Mouse (Mus musculus) intestine, postnatal 0 days (tissue): ENCODE measurements at regions not wholly inside any gene's neighbourhood (a gene's known extent, or its start where the extent isn't known, plus 50 kb on each side); places are given as distances from the start of the nearest gene placed in this dataset.

Source experiments
- ATAC-seq: fragments of 200-750 bp; cut with Nextera tagmentation; 2 replicates; pipeline ENCODE4 v1.8.0; 2017; ENCODE audit warnings: mild to moderate bottlenecking, moderate TSS enrichment, moderate library complexity
- H3K27ac ChIP-seq: fragments of 300-500 bp; sonication (generic); 2 replicates; pipeline ENCODE4 v1.5.1; 2014; ENCODE audit warnings: mild to moderate bottlenecking, low read depth, low read length, moderate library complexity
- H3K27me3 ChIP-seq: fragments of 300-500 bp; sonication (generic); replicated peaks from 2 replicates; pipeline ENCODE4 v1.6.1; 2014; ENCODE audit warnings: low read length, mixed read lengths; ENCODE audit not compliant: control insufficient read depth, insufficient read depth
- H3K36me3 ChIP-seq: fragments of 300-500 bp; sonication (generic); 2 replicates; pipeline ENCODE4 v1.6.1; 2014; ENCODE audit warnings: mild to moderate bottlenecking, moderate library complexity; ENCODE audit not compliant: control insufficient read depth, insufficient read depth
- H3K4me1 ChIP-seq: fragments of 300-500 bp; sonication (generic); replicated peaks from 2 replicates; pipeline ENCODE4 v1.6.1; 2014; ENCODE audit warnings: antibody characterized with exemption, low read length, mixed read lengths; ENCODE audit not compliant: control insufficient read depth, insufficient read depth
- H3K4me2 ChIP-seq: fragments of 300-500 bp; sonication (generic); replicated peaks from 2 replicates; pipeline ENCODE4 v1.6.1; 2014; ENCODE audit warnings: low read depth, mild to moderate bottlenecking, moderate library complexity
- H3K4me3 ChIP-seq: fragments of 300-500 bp; sonication (generic); 2 replicates; pipeline ENCODE4 v1.5.1; 2014; ENCODE audit warnings: low read depth, low read length
- H3K9ac ChIP-seq: fragments of 300-500 bp; sonication (generic); 2 replicates; pipeline ENCODE4 v1.6.1; 2014; ENCODE audit warnings: mild to moderate bottlenecking, low read depth, low read length
- H3K9me3 ChIP-seq: fragments of 300-500 bp; sonication (generic); 2 replicates; pipeline ENCODE4 v1.6.1; 2016; ENCODE audit warnings: mixed run types; ENCODE audit not compliant: control insufficient read depth
- CTCF ChIP-seq: sonication (generic); IDR thresholded peaks from 2 replicates; pipeline ENCODE4 v1.5.1; 2016; ENCODE audit warnings: low read depth, mild to moderate bottlenecking, control low read depth, antibody characterized with exemption, moderate library complexity
- WGBS: fragments of 180-500 bp; shearing (Covaris S2); extraction: QIAGEN DNeasy Blood & Tissue Kit; methylation state at CpG from one replicate; pipeline ENCODE4 v1.1.7; 2014; 5-methylcytosine and 5-hydroxymethylcytosine counted together

- no peak overlapping the region for H3K27ac ChIP-seq
- no peak overlapping the region for H3K9ac ChIP-seq
- WGBS: 88% methylated on average over 18 of the region's 18 CpGs
- no peak overlapping the region for H3K4me2 ChIP-seq
- H3K36me3 ChIP-seq: no peaks in the 10 kb centered on the region
- no peak overlapping the region for H3K4me3 ChIP-seq
- no peaks in the 10 kb centered on the region for H3K4me1 ChIP-seq
- no peaks in the 10 kb centered on the region for H3K9me3 ChIP-seq
- no peaks in the 10 kb centered on the region for H3K27me3 ChIP-seq
- TF ChIP-seq CTCF: no peak
- no peak for ATAC-seq
Observed at GRCm38 (mm10) chr13:29109064-29109856, 155.7 kb upstream of the Sox4 start.

GRCm38 (mm10) chr13:29108214-29108613, 154.7 kb upstream of the Sox4 start:
- Histone ChIP-seq H3K36me3 (no peaks in the 10 kb centered on the region), H3K27ac (no peak overlapping the region), H3K9me3 (no peaks in the 10 kb centered on the region), H3K27me3 (no peaks in the 10 kb centered on the region), H3K4me2 (no peak overlapping the region), H3K4me1 (no peaks in the 10 kb centered on the region), H3K9ac (no peak overlapping the region), H3K4me3 (no peak overlapping the region)
- WGBS: 90% methylated on average over 6 of the region's 6 CpGs
- ATAC-seq: no peak
- TF ChIP-seq CTCF: no peak

- Histone ChIP-seq H3K9ac (no peak overlapping the region), H3K4me1 (no peaks in the 10 kb centered on the region), H3K36me3 (no peaks in the 10 kb centered on the region), H3K4me3 (no peak overlapping the region), H3K4me2 (no peak overlapping the region), H3K27me3 (no peaks in the 10 kb centered on the region), H3K9me3 (no peaks in the 10 kb centered on the region), H3K27ac (no peak overlapping the region)
- TF ChIP-seq CTCF: no peak
- ATAC-seq: peak; percentile 33
- WGBS: 70% methylated on average over 5 of the region's 5 CpGs
Observed at GRCm38 (mm10) chr13:29092166-29092565, 138.7 kb upstream of the Sox4 start.

- Histone ChIP-seq H3K9me3 (no peaks in the 10 kb centered on the region), H3K4me1 (no peaks in the 10 kb centered on the region), H3K27ac (no peak overlapping the region), H3K9ac (no peak overlapping the region), H3K27me3 (no peaks in the 10 kb centered on the region), H3K4me2 (no peak overlapping the region), H3K4me3 (no peak overlapping the region), H3K36me3 (no peaks in the 10 kb centered on the region)
- 82% methylated on average over 5 of the region's 5 CpGs for WGBS
- no peak for ATAC-seq
- TF ChIP-seq CTCF: no peak
Observed at GRCm38 (mm10) chr13:29086854-29087253, 133.3 kb upstream of the Sox4 start.

- Histone ChIP-seq H3K4me3 (no peak overlapping the region), H3K4me1 (no peaks in the 10 kb centered on the region), H3K4me2 (no peak overlapping the region), H3K27me3 (no peaks in the 10 kb centered on the region), H3K36me3 (no peaks in the 10 kb centered on the region), H3K9me3 (no peaks in the 10 kb centered on the region), H3K27ac (no peak overlapping the region), H3K9ac (no peak overlapping the region)
- no peak for TF ChIP-seq CTCF
- 29% methylated on average over 2 of the region's 2 CpGs for WGBS
- ATAC-seq: no peak
Observed at GRCm38 (mm10) chr13:29081064-29081463, 127.6 kb upstream of the Sox4 start.

- no peak overlapping the region for H3K27ac ChIP-seq
- WGBS: 95% methylated on average over 10 of the region's 10 CpGs
- H3K9me3 ChIP-seq: no peaks in the 10 kb centered on the region
- no peak for TF ChIP-seq CTCF
- H3K4me2 ChIP-seq: no peak overlapping the region
- H3K4me3 ChIP-seq: no peak overlapping the region
- no peak for ATAC-seq
- no peaks in the 10 kb centered on the region for H3K4me1 ChIP-seq
- no peaks in the 10 kb centered on the region for H3K27me3 ChIP-seq
- no peak overlapping the region for H3K9ac ChIP-seq
- no peaks in the 10 kb centered on the region for H3K36me3 ChIP-seq
Observed at GRCm38 (mm10) chr13:29079841-29080240, 126.3 kb upstream of the Sox4 start.
